Mouse (Mus musculus) layer of hippocampus, postnatal 10 days (tissue): ENCODE data around the gene Socs2. TPM values are rescaled to one million over a fixed set of nuclear protein-coding genes. Genes with fewer than 3 reads are reported as not detected.

ENCODE experiments used
- DNase-seq, 2 experiments: peaks; one replicate each; pipeline ENCODE4 v3.0.0; 2021; ENCODE audit warnings: low spot score in 2 of 2
- total RNA-seq, 2 experiments: library from RNA; stranded (reverse); gene quantifications; 2 replicates each; pipeline ENCODE4 v1.2.3; 2021

Socs2 gene
- total RNA-seq, 2 experiments from 2014 or later, result 73.9 to 75.7 TPM

- no peak for DNase-seq
Measured at GRCm38 (mm10) chr10:95356711-95357110, 60.3 kb downstream of the Socs2 start.

- DNase-seq, result no peak
Measured at GRCm38 (mm10) chr10:95355678-95356268, 61.2 kb downstream of the Socs2 start.

GRCm38 (mm10) chr10:95354673-95355072 lies 62.3 kb downstream of the Socs2 start:
- DNase-seq, result no peak

- DNase-seq, result no peak
Measured at GRCm38 (mm10) chr10:95354047-95354446, 62.9 kb downstream of the Socs2 start.

- DNase-seq, result no peak
Measured at GRCm38 (mm10) chr10:95348457-95348856, 68.5 kb downstream of the Socs2 start.

- DNase-seq, result no peak
Measured at GRCm38 (mm10) chr10:95347776-95348175, 69.2 kb downstream of the Socs2 start.

- DNase-seq, result no peak
Measured at GRCm38 (mm10) chr10:95342833-95343590, 74.0 kb downstream of the Socs2 start.

- no peak for DNase-seq
Measured at GRCm38 (mm10) chr10:95340676-95341075, 76.3 kb downstream of the Socs2 start.

GRCm38 (mm10) chr10:95337589-95337988 lies 79.4 kb downstream of the Socs2 start:
- no peak for DNase-seq

- no peak for DNase-seq
Measured at GRCm38 (mm10) chr10:95336781-95337544, 80.0 kb downstream of the Socs2 start.

Other genes starting within 250 kb of the Socs2 start
- 1 to 10 TPM; 5.8 to 7.3 TPM for gene Cradd, start 93.0 kb downstream of the Socs2 start, total RNA-seq
- gene Mrpl42, start 84.8 kb upstream of the Socs2 start, total RNA-seq, result 10 to 100 TPM; 76.8 to 84.2 TPM
- 100 to 1,000 TPM; 188 to 223 TPM for gene Ube2n, start 98.0 kb upstream of the Socs2 start, total RNA-seq
- gene Nudt4, start 147.0 kb upstream of the Socs2 start, total RNA-seq, result 10 to 100 TPM; 91.1 to 92.9 TPM